Mouse (Mus musculus) midbrain, embryonic 12.5 days (tissue): ENCODE measurements around the gene Amt. TPM values are rescaled to one million over a fixed set of nuclear protein-coding genes. Genes with fewer than 3 reads are reported as not detected.
A peak's percentile ranks its signal among the peaks of the same experiment; 100 is the strongest.

Experiments
- ATAC-seq: fragments of 200-750 bp; cut with Nextera tagmentation; 2 replicates; pipeline ENCODE4 v1.8.0; 2017; ENCODE audit warnings: low read depth, moderate TSS enrichment, moderate library complexity; ENCODE audit not compliant: low FRiP score
- H3K27ac ChIP-seq: fragments of 300-500 bp; sonication (generic); replicated peaks from 2 replicates; pipeline ENCODE4 v1.5.1; 2016; ENCODE audit warnings: mild to moderate bottlenecking
- H3K27me3 ChIP-seq: fragments of 300-500 bp; sonication (generic); 2 replicates; pipeline ENCODE4 v1.6.1; 2016; ENCODE audit warnings: mild to moderate bottlenecking
- H3K36me3 ChIP-seq: fragments of 300-500 bp; sonication (generic); 2 replicates; pipeline ENCODE4 v1.6.1; 2016
- H3K4me1 ChIP-seq: fragments of 300-500 bp; sonication (generic); 2 replicates; pipeline ENCODE4 v1.6.1; 2016
- H3K4me2 ChIP-seq: fragments of 300-500 bp; sonication (generic); replicated peaks from 2 replicates; pipeline ENCODE4 v1.6.1; 2016; ENCODE audit warnings: mild to moderate bottlenecking, moderate library complexity
- H3K4me3 ChIP-seq: fragments of 300-500 bp; sonication (generic); 2 replicates; pipeline ENCODE4 v1.5.1; 2016; ENCODE audit warnings: mild to moderate bottlenecking
- H3K9ac ChIP-seq: fragments of 300-500 bp; sonication (generic); replicated peaks from 2 replicates; pipeline ENCODE4 v1.6.1; 2016; ENCODE audit warnings: mild to moderate bottlenecking, moderate library complexity
- H3K9me3 ChIP-seq: fragments of 300-500 bp; sonication (generic); 2 replicates; pipeline ENCODE4 v1.6.1; 2016; ENCODE audit warnings: mild to moderate bottlenecking
- WGBS: fragments of 180-500 bp; shearing (Covaris S2); methylation state at CpG from one replicate; pipeline ENCODE4 v1.1.7; 2016; 5-methylcytosine and 5-hydroxymethylcytosine counted together
- polyA plus RNA-seq: library from polyadenylated mRNA; unstranded; fragments of >200 nt; fragmentation: Nextera tagmentation; extraction: Ambion mirVana; gene quantifications from 2 replicates; pipeline ENCODE4 v1.2.1, GENCODE M21; 2016

Amt gene
- polyA plus RNA-seq, 1 experiment from 2014 or later: 25.0 TPM

DNA sequence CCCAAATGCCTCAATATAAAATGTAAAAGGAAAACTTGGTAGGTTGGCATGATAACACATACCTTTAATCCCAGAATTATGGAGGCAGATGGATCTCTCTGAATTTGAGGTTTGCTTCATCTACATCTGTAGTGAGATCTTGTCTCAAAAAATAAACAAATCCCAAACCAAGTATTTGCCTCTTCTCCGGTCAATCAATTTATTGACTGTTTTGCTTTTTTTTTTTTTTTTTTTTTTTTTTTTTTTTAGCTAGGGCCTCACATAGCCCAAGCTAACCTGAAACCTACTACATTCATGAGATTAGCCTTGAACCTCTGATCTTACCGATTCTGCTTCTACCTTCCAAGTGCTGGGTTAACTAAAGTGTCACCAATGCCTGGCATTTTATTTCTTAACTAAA is 7.3 kb upstream of the Amt start:
- ATAC-seq: no peak

DNA sequence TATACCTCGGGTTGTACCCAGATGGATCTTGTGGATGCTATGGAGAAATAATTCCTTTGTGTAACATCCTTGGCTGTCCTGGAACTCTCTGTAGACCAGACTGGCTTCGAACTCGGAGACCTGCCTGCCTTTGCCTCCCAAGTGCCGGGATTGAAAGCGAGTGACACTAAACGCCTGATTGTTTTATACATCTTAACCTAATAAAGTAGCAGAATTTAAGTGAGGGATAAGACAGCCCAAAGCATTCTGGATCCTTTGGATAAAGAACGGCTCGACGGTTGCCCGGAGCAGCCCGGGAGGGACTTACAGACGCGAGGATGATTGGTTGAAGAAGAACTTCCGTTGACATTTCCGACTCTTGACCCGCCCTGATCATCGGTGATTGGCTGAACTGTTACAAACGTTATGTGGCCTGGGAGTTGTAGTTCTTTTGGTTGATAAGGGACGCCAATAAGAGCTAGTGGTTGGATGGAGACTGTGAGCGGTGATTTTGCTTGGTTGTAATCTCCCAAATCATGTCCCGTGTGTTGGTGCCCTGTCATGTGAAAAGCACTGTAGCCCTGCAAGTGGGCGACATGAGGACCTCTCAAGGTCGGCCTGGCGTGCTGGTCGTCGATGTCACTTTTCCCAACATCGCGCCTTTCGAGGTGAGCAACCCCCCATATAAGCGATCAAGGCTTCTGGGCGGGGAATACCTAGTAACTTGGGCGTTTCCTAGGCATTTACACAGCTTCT is 6.5 kb upstream of the Amt start, which contains the start of gene Nicn1:
TSS of gene Nicn1 (plus strand) at position 414 of the 735 bp plus-strand sequence.
- ATAC-seq: peak; percentile 97
- Histone ChIP-seq H3K9ac (peak within 1 kb of the TSS; percentile 63), H3K27ac (peak within 1 kb of the TSS; percentile 90), H3K27me3 (no peaks in the 10 kb centered on the region), H3K4me2 (peak within 1 kb of the TSS; percentile 66), H3K36me3 (peaks cover 15% of the 10 kb centered on the region; the same call in 1 of the 2 replicates), H3K9me3 (no peaks in the 10 kb centered on the region), H3K4me1 (peaks cover 10% of the 10 kb centered on the region), H3K4me3 (peak within 1 kb of the TSS; percentile 58)
- WGBS: under 1% methylated on average over 32 of the region's 32 CpGs

More for the DNA sequence above, 7.3 kb upstream of the Amt start:
- peak overlapping the region; percentile 58 for H3K4me3 ChIP-seq
- H3K4me2 ChIP-seq: peak overlapping the region; percentile 66
- peaks cover 10% of the 10 kb centered on the region for H3K4me1 ChIP-seq
- peaks cover 9% of the 10 kb centered on the region; the same call in 1 of the 2 replicates for H3K36me3 ChIP-seq
- WGBS: 63% methylated on average over 2 of the region's 2 CpGs
- H3K27me3 ChIP-seq: no peaks in the 10 kb centered on the region
- H3K27ac ChIP-seq: peak overlapping the region; percentile 90
- H3K9me3 ChIP-seq: no peaks in the 10 kb centered on the region
- H3K9ac ChIP-seq: peak overlapping the region; percentile 63; the same call in 1 of the 2 replicates

DNA sequence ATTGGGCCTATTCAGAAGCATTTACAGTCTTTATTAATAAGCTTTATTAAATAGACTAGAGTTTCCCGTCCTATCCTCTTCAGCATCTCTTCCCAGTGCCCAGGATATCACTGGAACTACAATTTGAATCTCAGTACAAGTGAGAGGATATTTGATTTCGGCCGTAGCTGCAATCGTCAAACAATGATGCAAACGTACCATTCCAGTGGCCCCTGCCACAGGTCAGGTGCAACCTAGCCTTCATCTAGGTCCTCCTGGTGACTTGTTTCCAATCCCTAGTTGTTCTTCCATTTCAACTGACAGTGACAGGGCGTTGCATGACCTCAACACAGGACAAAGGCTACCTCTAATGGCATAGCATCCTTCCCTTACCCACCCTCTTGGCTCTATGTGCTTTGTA is 5.9 kb upstream of the Amt start:
- Histone ChIP-seq H3K27me3 (no peaks in the 10 kb centered on the region), H3K9me3 (no peaks in the 10 kb centered on the region), H3K4me1 (peaks cover 11% of the 10 kb centered on the region), H3K36me3 (peaks cover 18% of the 10 kb centered on the region; the same call in 1 of the 2 replicates), H3K4me2 (peak overlapping the region; percentile 66), H3K4me3 (peak overlapping the region; percentile 58), H3K27ac (peak overlapping the region; percentile 69), H3K9ac (peak overlapping the region; percentile 52)
- peak; percentile 25; the same call in 1 of the 2 replicates for ATAC-seq
- 48% methylated on average over 6 of the region's 6 CpGs for WGBS

DNA sequence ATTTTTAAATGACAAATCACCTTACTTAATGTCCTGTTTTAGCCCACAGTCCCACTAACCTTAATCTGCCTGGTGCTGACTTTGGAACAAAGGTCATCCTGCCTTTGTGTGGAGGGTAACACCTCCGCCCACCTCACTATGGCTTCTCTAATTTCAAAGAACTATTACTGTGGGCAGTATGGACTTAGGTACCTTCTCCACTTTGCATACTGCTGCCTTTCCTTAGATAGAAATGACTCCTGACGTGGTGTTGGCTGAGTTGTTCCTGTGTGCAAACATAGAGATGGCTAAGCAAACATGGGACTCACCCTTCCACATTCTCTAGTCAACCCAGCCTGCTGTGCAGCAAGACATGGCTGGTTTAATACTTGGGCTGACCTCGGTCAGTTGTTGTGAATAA is 5.2 kb downstream of the Amt start:
- no peaks in the 10 kb centered on the region for H3K27me3 ChIP-seq
- no peak overlapping the region for H3K4me3 ChIP-seq
- ATAC-seq: no peak
- no peak overlapping the region for H3K9ac ChIP-seq
- peaks cover 42% of the 10 kb centered on the region for H3K36me3 ChIP-seq
- WGBS: 81% methylated on average over 3 of the region's 3 CpGs
- H3K4me1 ChIP-seq: peaks cover 21% of the 10 kb centered on the region
- H3K9me3 ChIP-seq: no peaks in the 10 kb centered on the region
- H3K27ac ChIP-seq: no peak overlapping the region
- no peak overlapping the region for H3K4me2 ChIP-seq

DNA sequence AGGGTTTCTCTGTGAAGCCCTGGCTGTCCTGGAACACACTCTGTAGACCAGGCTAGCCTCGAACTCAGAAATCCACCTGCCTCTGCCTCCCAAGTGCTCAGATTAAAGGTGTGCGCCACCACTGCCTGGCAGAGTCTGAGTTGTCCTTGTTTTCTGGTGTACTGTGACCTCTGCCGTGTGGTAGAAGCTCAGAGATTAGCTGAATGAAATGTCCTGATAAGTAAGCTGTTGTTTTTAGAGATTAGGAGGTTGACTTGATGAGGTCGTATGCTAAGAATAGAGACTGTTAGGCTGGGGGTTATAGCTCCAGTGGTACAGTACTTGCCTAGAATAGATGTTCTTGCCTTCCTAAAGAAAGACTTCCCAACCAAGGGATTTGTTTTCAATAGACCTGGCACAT is 8.1 kb downstream of the Amt start:
- H3K4me1 ChIP-seq: peaks cover 34% of the 10 kb centered on the region
- H3K4me2 ChIP-seq: peak overlapping the region; percentile 83
- H3K9ac ChIP-seq: peak overlapping the region; percentile 75; the same call in 1 of the 2 replicates
- ATAC-seq: no peak
- H3K27ac ChIP-seq: peak overlapping the region; percentile 100; the same call in 1 of the 2 replicates
- peaks cover 33% of the 10 kb centered on the region for H3K36me3 ChIP-seq
- H3K27me3 ChIP-seq: no peaks in the 10 kb centered on the region
- H3K4me3 ChIP-seq: peak overlapping the region; percentile 92
- WGBS: 83% methylated on average over 4 of the region's 4 CpGs
- no peaks in the 10 kb centered on the region for H3K9me3 ChIP-seq

DNA sequence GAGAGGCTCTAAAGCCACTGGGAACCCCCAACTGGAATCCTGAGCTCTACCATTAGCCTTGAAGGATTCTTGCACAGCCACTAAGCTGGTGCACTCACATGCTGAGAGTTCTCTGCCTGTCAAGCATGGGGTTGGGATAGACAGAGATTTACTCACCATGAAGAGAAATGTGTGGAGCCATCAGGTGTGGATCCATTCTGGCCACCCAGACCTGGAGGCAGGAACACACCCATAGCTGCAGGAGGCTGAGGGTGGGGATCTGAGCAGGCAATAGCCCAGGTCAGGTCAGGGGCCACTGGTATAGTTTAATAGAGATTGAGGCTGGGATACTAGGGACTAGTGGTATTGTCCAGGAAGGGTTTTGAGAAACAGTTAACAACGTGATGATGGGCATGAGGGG is 8.5 kb downstream of the Amt start:
- ATAC-seq: 0 out of 2 replicates have a peak, but pooled peaks have one; percentile 2
- WGBS: 8% methylated on average over 1 of the region's 1 CpGs

DNA sequence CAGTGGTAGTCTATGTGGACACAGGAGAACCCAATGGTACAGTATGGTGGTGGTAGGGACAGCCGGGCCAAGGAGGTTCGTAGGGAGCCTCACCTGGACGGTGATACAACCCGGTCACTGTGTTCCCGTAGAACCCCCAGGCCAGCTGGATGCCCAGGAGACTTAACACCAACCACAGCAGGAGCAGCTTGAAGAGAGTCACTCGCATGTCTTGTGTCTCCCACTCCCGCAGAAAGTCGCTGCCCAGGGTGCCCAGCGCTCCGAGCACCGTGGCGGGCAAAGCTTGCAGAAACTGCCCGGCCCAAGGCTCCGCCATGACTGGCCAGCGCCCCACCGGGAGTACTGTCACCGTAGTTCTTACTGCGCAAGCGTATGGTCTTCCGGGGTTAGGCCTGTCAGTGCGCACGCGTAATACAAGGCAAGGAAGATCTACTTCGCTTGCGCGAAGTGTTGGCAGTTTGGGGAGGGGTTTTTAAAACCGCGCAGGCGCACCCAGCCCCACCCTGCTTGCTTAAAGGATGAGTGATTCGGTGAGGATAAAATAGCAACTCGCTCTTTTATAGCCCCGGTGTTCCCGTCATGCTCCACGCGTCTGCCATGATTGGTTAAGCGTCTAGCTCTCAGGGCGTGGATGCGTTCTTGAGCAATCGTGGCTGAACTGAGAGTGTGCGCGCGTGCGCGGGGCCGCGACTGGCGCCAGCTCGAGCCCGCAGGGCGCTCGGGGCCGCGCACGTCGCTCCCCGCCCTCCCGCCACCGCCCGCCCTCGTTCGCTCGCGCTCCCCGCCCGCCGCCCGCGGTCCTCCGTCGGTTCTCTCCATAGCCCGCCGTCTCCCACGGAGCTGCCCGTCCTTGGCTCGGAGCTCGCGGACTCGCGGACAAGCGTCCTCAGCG is 9.2 kb downstream of the Amt start, which contains the start of the genes Rhoa and Tcta:
TSS of gene Rhoa (plus strand) at position 501 of the 892 bp plus-strand sequence.
TSS of gene Tcta (minus strand) at position 532 of the 892 bp plus-strand sequence.
- Histone ChIP-seq H3K4me1 (peaks cover 34% of the 10 kb centered on the region), H3K4me2 (peak within 1 kb of the TSS; percentile 83), H3K4me3 (peak within 1 kb of the TSS; percentile 92), H3K27ac (peak within 1 kb of the TSS; percentile 100), H3K36me3 (peaks cover 25% of the 10 kb centered on the region), H3K9me3 (no peaks in the 10 kb centered on the region), H3K27me3 (no peaks in the 10 kb centered on the region), H3K9ac (peak within 1 kb of the TSS; percentile 98)
- under 1% methylated on average over 79 of the region's 81 CpGs for WGBS
- ATAC-seq: peak; percentile 95

More for the DNA sequence above, 8.5 kb downstream of the Amt start:
- Histone ChIP-seq H3K36me3 (peaks cover 32% of the 10 kb centered on the region), H3K4me3 (peak overlapping the region; percentile 92), H3K4me2 (peak overlapping the region; percentile 83), H3K27me3 (no peaks in the 10 kb centered on the region), H3K9ac (peak overlapping the region; percentile 75), H3K27ac (peak overlapping the region; percentile 100), H3K9me3 (no peaks in the 10 kb centered on the region), H3K4me1 (peaks cover 34% of the 10 kb centered on the region)

DNA sequence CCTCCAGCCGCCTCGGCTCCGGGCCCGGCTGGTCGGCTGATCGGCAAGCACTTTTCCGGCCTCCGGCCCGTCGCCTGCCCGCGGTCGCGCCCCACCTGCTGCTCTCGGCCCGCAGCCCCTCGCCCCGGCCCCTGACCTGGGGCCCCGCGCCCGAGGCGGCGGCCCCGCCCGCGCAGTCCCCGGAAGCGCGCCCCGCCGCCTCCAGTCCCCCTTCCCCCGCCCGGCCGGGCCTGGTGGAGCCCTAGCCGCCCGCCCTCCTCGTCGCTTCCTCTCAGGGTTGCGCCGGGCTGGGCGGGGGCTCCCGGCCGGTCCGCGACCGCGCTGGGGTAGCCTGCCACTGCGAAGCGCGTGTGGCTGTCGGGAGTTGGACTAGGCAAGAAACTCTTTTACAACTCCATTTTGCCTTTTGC is 9.9 kb downstream of the Amt start:
- Histone ChIP-seq H3K27me3 (no peaks in the 10 kb centered on the region), H3K36me3 (peaks cover 19% of the 10 kb centered on the region), H3K4me1 (peaks cover 34% of the 10 kb centered on the region), H3K4me3 (peak overlapping the region; percentile 92), H3K27ac (peak overlapping the region; percentile 100), H3K9ac (peak overlapping the region; percentile 98), H3K9me3 (no peaks in the 10 kb centered on the region), H3K4me2 (peak overlapping the region; percentile 83)
- ATAC-seq: peak; percentile 76
- under 1% methylated on average over 48 of the region's 51 CpGs for WGBS

DNA sequence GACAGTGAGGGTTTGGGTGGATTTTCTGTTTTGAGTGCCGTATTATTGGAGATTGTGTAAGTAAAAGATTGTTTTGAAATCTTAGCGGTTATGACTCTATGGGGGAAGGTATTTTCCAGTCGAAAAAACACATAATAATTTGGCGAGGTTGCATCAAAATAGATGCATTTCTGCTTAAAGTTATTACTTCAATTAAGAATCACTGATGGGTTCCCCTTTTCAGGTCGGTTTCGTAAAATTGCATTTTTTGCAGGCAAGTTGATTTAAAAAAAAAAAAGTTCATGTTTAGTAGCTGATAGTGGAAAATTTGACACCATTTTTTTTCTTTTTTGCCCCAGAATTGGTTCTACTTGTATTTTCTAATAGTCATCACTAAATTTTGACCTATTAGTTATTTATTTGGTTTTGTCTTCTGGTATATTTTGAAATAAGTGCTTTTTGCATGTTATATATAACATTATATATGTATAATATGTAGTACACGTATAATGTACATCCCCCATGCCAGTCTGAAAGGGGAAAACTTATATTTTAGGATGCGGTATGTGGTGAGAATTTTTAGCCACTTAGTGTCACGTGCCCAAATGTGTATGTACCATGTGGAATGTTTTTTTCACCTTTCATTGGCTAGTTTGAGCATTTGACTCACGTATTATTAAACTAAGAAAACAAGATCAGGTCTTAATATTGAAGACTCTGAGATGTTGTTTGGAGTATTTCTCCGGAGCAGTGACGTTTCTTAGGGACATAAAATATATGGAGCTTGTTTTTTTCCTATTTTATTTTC is 10.6 kb downstream of the Amt start:
- Histone ChIP-seq H3K9ac (peak overlapping the region; percentile 98), H3K36me3 (peaks cover 19% of the 10 kb centered on the region), H3K4me2 (peak overlapping the region; percentile 83), H3K4me3 (peak overlapping the region; percentile 92), H3K27me3 (no peaks in the 10 kb centered on the region), H3K27ac (peak overlapping the region; percentile 100), H3K9me3 (no peaks in the 10 kb centered on the region), H3K4me1 (peaks cover 34% of the 10 kb centered on the region)
- ATAC-seq: no peak
- 27% methylated on average over 12 of the region's 12 CpGs for WGBS

DNA sequence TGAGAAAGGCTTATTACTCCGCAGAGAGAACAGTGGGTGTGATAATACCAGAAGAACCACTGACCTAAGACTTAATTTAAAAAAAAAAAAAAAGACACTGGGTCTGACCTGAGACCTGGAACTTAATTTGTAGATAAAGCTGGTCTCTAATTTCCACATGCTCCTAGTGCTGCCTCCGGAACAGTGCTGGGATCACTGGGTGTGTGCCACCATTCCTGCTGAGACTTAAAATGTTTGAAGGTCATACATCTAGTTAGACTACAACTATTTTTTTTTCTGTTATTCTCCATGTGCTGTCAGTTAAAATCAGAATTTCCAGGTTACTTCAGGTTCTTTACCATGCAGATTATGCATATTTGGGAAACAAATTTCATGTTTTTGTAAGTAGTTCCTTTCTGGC is 11.5 kb downstream of the Amt start:
- H3K27ac ChIP-seq: no peak overlapping the region
- H3K4me2 ChIP-seq: peak overlapping the region; percentile 83
- peak overlapping the region; percentile 43 for H3K9ac ChIP-seq
- H3K27me3 ChIP-seq: no peaks in the 10 kb centered on the region
- H3K9me3 ChIP-seq: no peaks in the 10 kb centered on the region
- ATAC-seq: no peak
- 71% methylated on average over 2 of the region's 2 CpGs for WGBS
- H3K4me3 ChIP-seq: peak overlapping the region; percentile 92
- H3K36me3 ChIP-seq: peaks cover 10% of the 10 kb centered on the region; the same call in 1 of the 2 replicates
- H3K4me1 ChIP-seq: peaks cover 34% of the 10 kb centered on the region

DNA sequence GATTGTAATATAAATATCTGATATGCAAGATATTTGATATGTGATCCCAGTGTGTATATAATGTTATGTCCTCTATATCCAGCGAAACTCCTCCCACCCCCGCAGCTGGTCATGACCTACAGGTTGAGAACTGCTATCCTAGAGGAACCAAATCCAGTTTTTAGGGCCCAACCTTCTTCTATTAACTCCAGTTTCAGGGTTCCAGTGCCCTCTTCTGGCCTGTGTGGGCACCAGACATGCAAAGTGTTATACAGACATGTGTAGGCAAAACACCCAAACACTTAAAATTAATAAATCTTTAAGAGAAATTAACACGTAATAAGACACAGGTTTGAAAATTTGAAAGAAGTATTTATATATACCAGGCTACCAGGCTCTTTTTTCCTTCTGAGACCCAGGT is 20.9 kb downstream of the Amt start:
- Histone ChIP-seq H3K4me3 (no peak overlapping the region), H3K27me3 (no peaks in the 10 kb centered on the region), H3K4me2 (no peak overlapping the region), H3K9ac (no peak overlapping the region), H3K36me3 (peaks cover 25% of the 10 kb centered on the region), H3K27ac (no peak overlapping the region), H3K4me1 (no peaks in the 10 kb centered on the region), H3K9me3 (no peaks in the 10 kb centered on the region)
- 97% methylated on average over 3 of the region's 3 CpGs for WGBS
- no peak for ATAC-seq
